Mouse (Mus musculus) lung, postnatal 14 days (tissue): ENCODE measurements around the gene Ltbp3.

Source experiments
- DNase-seq: peaks from one replicate; pipeline ENCODE4 v3.0.0; 2021

Gene Ltbp3

DNA sequence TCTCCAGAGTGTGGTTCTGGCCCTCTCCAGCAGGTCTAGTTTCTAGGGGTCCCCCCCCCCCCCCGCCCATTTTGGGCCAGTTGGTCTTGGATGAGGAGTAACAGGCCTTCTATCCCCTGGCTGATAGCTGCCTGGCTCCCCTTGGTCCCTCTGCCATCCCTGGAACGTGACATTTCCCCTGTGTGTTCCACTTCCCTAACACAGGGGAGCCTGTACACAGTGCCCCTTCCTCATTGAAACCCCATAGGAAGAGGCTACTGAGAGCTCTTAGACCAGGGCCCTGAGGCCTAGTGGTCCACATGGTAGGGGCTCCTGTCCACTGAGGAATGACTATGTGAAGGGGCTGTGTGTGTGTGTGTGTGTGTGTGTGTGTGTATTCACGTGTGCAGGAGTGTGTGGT lies 67.0 kb downstream of the Ltbp3 start:
- no peak for DNase-seq
